Mouse (Mus musculus): Measurements from ENCODE around the gene Axin2. TPM values are rescaled to one million over a fixed set of nuclear protein-coding genes. Genes with fewer than 3 reads are reported as not detected.

The Axin2 gene
- total and polyA plus RNA-seq, 2 experiments from 2014 or later, result 7.5 to 38.0 TPM

- DNase-seq (ENCODE audit: low spot score) (peak; percentile 91), ATAC-seq (ENCODE audit: low FRiP score) (peak; percentile 86)
- WGBS, result under 1% methylated on average over 78 of the region's 104 CpGs
- H3K4me1 ChIP-seq (ENCODE audit: insufficient read depth, low read length), result peaks cover 18% of the 10 kb centered on the region; the same call in 1 of the 2 replicates
- peak overlapping the region; percentile 95 for H3K4me3 ChIP-seq (ENCODE audit: low read depth, low read length)
- no peaks in the 10 kb centered on the region for H3K27me3 ChIP-seq (ENCODE audit: insufficient read depth, low read length)
- TF ChIP-seq CTCF (IDR thresholded peaks at IDR 0.05), result no peak; the same call in 1 of the 2 replicates
- no peaks in the 10 kb centered on the region for H3K9me3 ChIP-seq (ENCODE audit: low read length)
- no peaks in the 10 kb centered on the region for H3K36me3 ChIP-seq (ENCODE audit: insufficient read depth, low read length)
- H3K27ac ChIP-seq (ENCODE audit: low read depth, low read length), result peak overlapping the region; percentile 98
- peak overlapping the region; percentile 80 for H3K4me2 ChIP-seq (ENCODE audit: low read depth, low read length, poor library complexity, severe bottlenecking)
- peak overlapping the region; percentile 86 for H3K9ac ChIP-seq (replicated peaks; ENCODE audit: low read length, poor library complexity, severe bottlenecking)
Observed at GRCm38 (mm10) chr11:108920636-108921505, 722 bp downstream of the Axin2 start.

DNA sequence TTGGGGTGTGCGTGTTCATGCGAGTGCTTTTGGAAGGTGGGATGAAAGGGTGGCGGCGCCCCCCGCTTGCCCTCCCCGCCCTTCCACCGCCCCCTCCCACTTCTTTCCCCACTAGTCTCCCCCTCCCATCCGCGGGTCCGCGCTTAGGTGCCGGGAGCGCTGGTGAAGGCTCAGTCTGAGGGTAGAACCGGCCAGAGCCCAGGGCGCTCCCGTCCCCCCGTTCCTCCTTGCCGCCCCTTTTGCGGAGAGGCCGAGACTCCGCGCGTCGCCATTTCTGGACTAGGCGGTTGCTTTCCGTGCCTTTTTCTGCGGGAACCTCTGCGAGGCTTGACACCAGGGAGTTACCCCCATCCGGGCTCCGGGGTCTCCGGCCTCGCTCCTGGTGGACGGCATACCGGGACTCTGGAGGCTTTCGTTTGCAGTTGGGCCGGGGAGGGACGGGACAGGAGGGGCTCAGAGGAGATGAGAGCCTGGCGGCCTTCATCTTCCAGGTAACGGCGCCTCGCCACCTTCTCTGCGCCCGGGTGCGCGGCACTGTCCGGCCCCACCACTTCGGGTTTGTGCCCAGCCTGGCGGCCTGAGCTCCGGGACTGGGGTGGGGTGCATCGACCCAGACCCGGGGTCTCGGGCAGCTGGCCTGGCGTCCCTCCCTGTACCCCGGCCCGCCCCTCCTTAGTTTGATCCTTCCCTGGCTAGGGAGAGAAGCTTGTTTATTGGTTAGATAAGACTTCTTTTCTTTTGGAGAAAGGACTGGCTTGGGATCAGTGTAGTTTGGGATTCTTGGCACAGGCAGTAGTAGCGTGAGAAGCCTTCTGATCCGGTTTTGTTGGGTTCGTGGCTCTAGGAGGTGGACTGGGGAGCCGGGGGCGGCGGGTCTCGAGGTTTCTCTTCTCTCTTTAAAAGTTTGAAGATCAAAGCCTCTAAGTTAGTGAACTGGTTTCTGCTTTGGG lies 1.6 kb downstream of the Axin2 start:
- Histone ChIP-seq H3K4me1 (ENCODE audit: insufficient read depth, low read length) (peaks cover 21% of the 10 kb centered on the region), H3K9ac (replicated peaks; ENCODE audit: low read length, poor library complexity, severe bottlenecking) (peak overlapping the region; percentile 86), H3K9me3 (ENCODE audit: low read length) (no peaks in the 10 kb centered on the region), H3K36me3 (ENCODE audit: insufficient read depth, low read length) (no peaks in the 10 kb centered on the region), H3K4me3 (ENCODE audit: low read depth, low read length) (peak overlapping the region; percentile 95), H3K4me2 (ENCODE audit: low read depth, low read length, poor library complexity, severe bottlenecking) (peak overlapping the region; percentile 80), H3K27me3 (ENCODE audit: insufficient read depth, low read length) (no peaks in the 10 kb centered on the region), H3K27ac (ENCODE audit: low read depth, low read length) (peak overlapping the region; percentile 98)
- no peak for TF ChIP-seq CTCF (IDR thresholded peaks at IDR 0.05)
- WGBS, result 1% methylated on average over 52 of the region's 62 CpGs
- ATAC-seq (ENCODE audit: low FRiP score), result no peak
- peak; percentile 22 for DNase-seq (ENCODE audit: low spot score)

DNA sequence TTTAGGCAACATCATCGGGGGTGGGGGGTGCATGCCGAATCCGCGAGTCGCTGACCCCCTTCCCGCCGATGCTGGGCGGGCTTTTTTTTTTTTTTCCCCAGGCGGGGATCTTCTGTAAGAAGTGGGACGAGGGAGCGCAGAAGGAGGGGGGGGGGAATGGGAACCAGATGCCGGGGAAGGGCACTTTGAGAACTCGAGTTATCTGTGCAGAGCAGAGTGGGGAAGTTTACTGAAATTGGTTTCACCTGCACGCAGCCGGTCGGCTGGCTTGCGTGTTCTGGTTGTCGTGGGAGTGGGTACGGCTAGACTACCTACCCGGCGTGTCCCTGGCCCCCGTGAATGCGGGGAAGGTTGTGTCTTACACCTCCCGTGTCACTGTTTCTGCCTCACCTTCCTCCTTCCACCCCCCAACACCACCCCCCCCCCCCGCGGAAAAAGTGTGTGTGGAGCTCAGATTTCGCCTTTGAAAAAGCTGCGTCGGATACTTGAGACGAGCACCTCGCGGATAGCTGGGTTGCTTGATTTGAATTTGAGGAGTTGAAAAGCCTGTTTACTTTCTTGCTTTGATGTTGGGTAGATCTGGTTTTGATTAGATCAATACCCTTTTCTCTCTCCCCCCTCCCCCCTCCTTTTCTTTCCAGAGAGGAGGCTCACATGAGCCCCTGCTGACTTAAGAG lies 2.5 kb downstream of the Axin2 start:
- Histone ChIP-seq H3K4me1 (ENCODE audit: insufficient read depth, low read length) (peaks cover 24% of the 10 kb centered on the region), H3K27ac (ENCODE audit: low read depth, low read length) (peak overlapping the region; percentile 98), H3K9me3 (ENCODE audit: low read length) (no peaks in the 10 kb centered on the region), H3K36me3 (ENCODE audit: insufficient read depth, low read length) (no peaks in the 10 kb centered on the region), H3K4me3 (ENCODE audit: low read depth, low read length) (peak overlapping the region; percentile 95), H3K4me2 (ENCODE audit: low read depth, low read length, poor library complexity, severe bottlenecking) (peak overlapping the region; percentile 80), H3K27me3 (ENCODE audit: insufficient read depth, low read length) (no peaks in the 10 kb centered on the region), H3K9ac (replicated peaks; ENCODE audit: low read length, poor library complexity, severe bottlenecking) (peak overlapping the region; percentile 86)
- WGBS, result under 1% methylated on average over 27 of the region's 32 CpGs
- ATAC-seq (ENCODE audit: low FRiP score) (no peak), DNase-seq (ENCODE audit: low spot score) (no peak)
- no peak for TF ChIP-seq CTCF (IDR thresholded peaks at IDR 0.05)

GRCm38 (mm10) chr11:108923188-108923575 lies 3.0 kb downstream of the Axin2 start:
- Histone ChIP-seq H3K9ac (replicated peaks; ENCODE audit: low read length, poor library complexity, severe bottlenecking) (peak overlapping the region; percentile 86), H3K9me3 (ENCODE audit: low read length) (no peaks in the 10 kb centered on the region), H3K27me3 (ENCODE audit: insufficient read depth, low read length) (no peaks in the 10 kb centered on the region), H3K27ac (ENCODE audit: low read depth, low read length) (no peak overlapping the region), H3K36me3 (ENCODE audit: insufficient read depth, low read length) (no peaks in the 10 kb centered on the region), H3K4me3 (ENCODE audit: low read depth, low read length) (peak overlapping the region; percentile 95), H3K4me2 (ENCODE audit: low read depth, low read length, poor library complexity, severe bottlenecking) (peak overlapping the region; percentile 80), H3K4me1 (ENCODE audit: insufficient read depth, low read length) (peaks cover 24% of the 10 kb centered on the region)
- ATAC-seq (ENCODE audit: low FRiP score) (no peak), DNase-seq (ENCODE audit: low spot score) (no peak)
- WGBS, result 1% methylated on average over 17 of the region's 17 CpGs
- TF ChIP-seq CTCF (IDR thresholded peaks at IDR 0.05), result no peak

- Histone ChIP-seq H3K27me3 (ENCODE audit: insufficient read depth, low read length) (no peaks in the 10 kb centered on the region), H3K4me3 (ENCODE audit: low read depth, low read length) (peak overlapping the region; percentile 95), H3K9ac (replicated peaks; ENCODE audit: low read length, poor library complexity, severe bottlenecking) (peak overlapping the region; percentile 45), H3K36me3 (ENCODE audit: insufficient read depth, low read length) (no peaks in the 10 kb centered on the region), H3K9me3 (ENCODE audit: low read length) (no peaks in the 10 kb centered on the region), H3K4me2 (ENCODE audit: low read depth, low read length, poor library complexity, severe bottlenecking) (peak overlapping the region; percentile 80), H3K27ac (ENCODE audit: low read depth, low read length) (no peak overlapping the region), H3K4me1 (ENCODE audit: insufficient read depth, low read length) (peaks cover 27% of the 10 kb centered on the region)
- no peak for ATAC-seq (ENCODE audit: low FRiP score)
- DNase-seq (ENCODE audit: low spot score), result no peak
- 10% methylated on average over 13 of the region's 13 CpGs for WGBS
- no peak for TF ChIP-seq CTCF (IDR thresholded peaks at IDR 0.05)
Observed at GRCm38 (mm10) chr11:108923781-108924180, 3.6 kb downstream of the Axin2 start.
